Mouse (Mus musculus): ENCODE results near the gene Hip1. TPM values are rescaled to one million over a fixed set of nuclear protein-coding genes. Genes with fewer than 3 reads are reported as not detected.

Hip1 gene
- polyA plus RNA-seq, 1 experiment from 2014 or later, result 2.7 TPM

- H3K4me2 ChIP-seq (ENCODE audit: low read depth, low read length), result no peak overlapping the region
- no peaks in the 10 kb centered on the region for H3K36me3 ChIP-seq (replicated peaks; ENCODE audit: insufficient read depth, low read length)
- no peak overlapping the region for H3K9ac ChIP-seq (replicated peaks)
- H3K9me3 ChIP-seq (ENCODE audit: low read length), result no peaks in the 10 kb centered on the region
- no peak overlapping the region for H3K4me3 ChIP-seq (ENCODE audit: low read depth, low read length)
- 59% methylated on average over 3 of the region's 3 CpGs for WGBS (ENCODE audit: insufficient replicate concordance)
- DNase-seq (no peak), ATAC-seq (no peak)
- TF ChIP-seq CTCF (IDR thresholded peaks at IDR 0.05; ENCODE audit: low read depth), result peak; percentile 42
- no peak for TF ChIP-seq EP300 (IDR thresholded peaks at IDR 0.05; ENCODE audit: low read depth)
- H3K27ac ChIP-seq (ENCODE audit: low read depth), result no peak overlapping the region
- H3K27me3 ChIP-seq (ENCODE audit: insufficient read depth, low read length), result no peaks in the 10 kb centered on the region
- no peaks in the 10 kb centered on the region for H3K4me1 ChIP-seq (ENCODE audit: insufficient read depth)
Measured at GRCm38 (mm10) chr5:135529310-135529709, 15.6 kb downstream of the Hip1 start.

DNA sequence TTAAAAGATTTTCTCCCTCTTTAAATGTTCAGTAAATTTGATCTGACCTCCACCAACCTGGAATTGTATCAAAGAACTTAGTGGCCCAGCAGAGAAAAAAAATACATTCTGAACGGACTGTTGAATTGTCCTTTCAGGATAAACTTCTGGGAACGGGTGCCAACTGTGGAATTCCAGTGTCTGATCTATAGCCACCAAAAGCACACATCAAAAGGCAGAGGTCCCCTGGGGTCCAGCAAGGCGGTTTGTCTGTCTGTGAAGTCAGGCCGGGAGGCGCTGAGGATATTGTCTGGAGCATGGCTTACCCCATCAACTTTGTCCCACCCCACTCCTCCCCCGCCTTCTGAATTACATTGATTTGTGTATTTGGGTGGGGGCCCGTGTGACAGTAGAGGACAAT is 16.9 kb downstream of the Hip1 start:
- H3K4me2 ChIP-seq (ENCODE audit: low read depth, low read length), result no peak overlapping the region
- H3K9ac ChIP-seq (replicated peaks), result no peak overlapping the region
- no peak for DNase-seq
- no peaks in the 10 kb centered on the region for H3K27me3 ChIP-seq (ENCODE audit: insufficient read depth, low read length)
- WGBS (ENCODE audit: insufficient replicate concordance), result 68% methylated on average over 7 of the region's 7 CpGs
- H3K4me3 ChIP-seq (ENCODE audit: low read depth, low read length), result no peak overlapping the region
- no peaks in the 10 kb centered on the region for H3K36me3 ChIP-seq (replicated peaks; ENCODE audit: insufficient read depth, low read length)
- TF ChIP-seq EP300 (IDR thresholded peaks at IDR 0.05; ENCODE audit: low read depth) (no peak), CTCF (IDR thresholded peaks at IDR 0.05; ENCODE audit: low read depth) (no peak)
- no peak overlapping the region for H3K27ac ChIP-seq (ENCODE audit: low read depth)
- no peaks in the 10 kb centered on the region for H3K4me1 ChIP-seq (ENCODE audit: insufficient read depth)
- H3K9me3 ChIP-seq (ENCODE audit: low read length), result no peaks in the 10 kb centered on the region
- ATAC-seq, result no peak

DNA sequence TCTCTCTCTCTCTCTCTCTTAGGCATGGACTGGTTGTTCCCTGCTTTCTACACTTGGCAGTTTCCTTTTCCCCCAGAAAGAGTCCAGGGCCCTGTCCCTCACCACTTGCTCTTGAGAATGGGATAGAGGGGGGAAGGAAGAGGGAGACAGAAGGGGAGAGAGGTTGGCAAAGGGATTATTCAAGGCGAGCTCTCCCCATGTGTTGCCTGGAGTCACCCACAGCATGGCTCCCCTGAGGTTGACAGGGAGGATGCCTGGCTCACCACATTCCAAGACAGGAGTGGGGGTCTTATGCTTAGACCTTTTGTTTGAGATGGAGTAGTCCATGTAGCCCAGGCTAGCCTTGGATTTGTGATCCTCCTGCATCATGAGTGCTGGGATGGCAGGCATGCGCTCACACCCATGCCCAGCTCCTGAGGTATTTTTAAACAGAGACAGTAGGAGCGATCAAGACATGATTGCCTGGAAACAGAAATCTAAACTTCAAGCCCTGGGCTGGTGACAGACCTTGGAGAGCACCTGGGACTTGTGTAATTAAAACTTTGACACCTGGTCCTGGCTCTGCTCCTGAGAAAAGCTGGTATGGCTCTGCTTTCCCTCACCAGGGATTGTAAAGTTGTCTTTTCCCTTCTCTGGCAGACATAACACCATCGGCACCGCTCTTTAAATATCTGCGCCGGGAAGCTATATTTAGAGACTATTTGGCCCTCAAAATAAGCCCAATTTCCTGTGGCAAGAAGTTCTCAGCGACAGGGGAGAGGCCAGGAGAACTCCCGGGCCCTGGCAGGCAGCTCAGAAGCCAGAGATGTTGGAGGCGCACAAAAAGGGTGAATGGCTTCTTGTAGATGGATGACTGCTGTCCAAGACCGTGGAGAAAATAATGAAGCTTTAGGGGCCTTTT is 20.0 kb downstream of the Hip1 start:
- Histone ChIP-seq H3K36me3 (replicated peaks; ENCODE audit: insufficient read depth, low read length) (no peaks in the 10 kb centered on the region), H3K27ac (ENCODE audit: low read depth) (no peak overlapping the region), H3K4me1 (ENCODE audit: insufficient read depth) (no peaks in the 10 kb centered on the region), H3K9ac (replicated peaks) (no peak overlapping the region), H3K4me3 (ENCODE audit: low read depth, low read length) (no peak overlapping the region), H3K4me2 (ENCODE audit: low read depth, low read length) (no peak overlapping the region), H3K27me3 (ENCODE audit: insufficient read depth, low read length) (no peaks in the 10 kb centered on the region), H3K9me3 (ENCODE audit: low read length) (no peaks in the 10 kb centered on the region)
- DNase-seq, result no peak
- TF ChIP-seq EP300 (IDR thresholded peaks at IDR 0.05; ENCODE audit: low read depth), result no peak
- TF ChIP-seq CTCF (IDR thresholded peaks at IDR 0.05; ENCODE audit: low read depth), result no peak
- 29% methylated on average over 11 of the region's 11 CpGs for WGBS (ENCODE audit: insufficient replicate concordance)
- no peak for ATAC-seq

- Histone ChIP-seq H3K4me3 (ENCODE audit: low read depth, low read length) (no peak overlapping the region), H3K9ac (replicated peaks) (no peak overlapping the region)
- WGBS (ENCODE audit: insufficient replicate concordance), result 72% methylated on average over 2 of the region's 2 CpGs
Measured at GRCm38 (mm10) chr5:135524087-135524486, 20.8 kb downstream of the Hip1 start.

DNA sequence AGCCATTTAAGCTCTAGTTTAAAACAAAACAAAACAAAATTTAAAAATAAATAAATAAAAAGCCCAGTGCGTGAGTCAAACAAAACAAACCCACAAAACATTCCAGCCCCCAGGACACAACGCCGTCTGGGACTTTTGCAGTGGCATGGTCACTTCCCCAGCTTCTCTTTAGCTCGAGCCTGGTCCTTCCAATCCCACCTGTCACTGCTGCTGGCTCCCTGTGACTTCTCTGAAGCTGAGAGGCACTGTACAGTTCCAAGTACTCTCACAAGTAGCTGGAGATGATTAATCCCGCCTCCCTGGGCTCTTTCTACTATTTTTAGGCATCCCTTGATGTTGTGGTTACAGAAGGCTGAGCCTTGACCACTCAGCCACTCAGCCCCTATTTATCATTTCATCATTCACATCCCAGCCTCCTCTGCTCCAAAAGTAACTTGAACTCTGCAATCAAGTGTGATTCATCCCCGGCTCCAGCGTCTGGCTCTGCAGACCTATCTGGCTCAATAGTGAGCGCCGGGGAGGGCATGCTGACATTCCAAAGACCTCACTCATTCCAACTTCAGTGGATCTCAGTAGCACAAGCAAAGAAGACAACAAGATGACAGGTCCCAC is 22.7 kb downstream of the Hip1 start:
- 70% methylated on average over 9 of the region's 9 CpGs for WGBS (ENCODE audit: insufficient replicate concordance)
- ATAC-seq (no peak), DNase-seq (no peak)
- no peak overlapping the region for H3K9ac ChIP-seq (replicated peaks)
- TF ChIP-seq EP300 (IDR thresholded peaks at IDR 0.05; ENCODE audit: low read depth) (no peak), CTCF (IDR thresholded peaks at IDR 0.05; ENCODE audit: low read depth) (no peak)
- no peak overlapping the region for H3K4me3 ChIP-seq (ENCODE audit: low read depth, low read length)
- no peaks in the 10 kb centered on the region for H3K4me1 ChIP-seq (ENCODE audit: insufficient read depth)
- H3K27me3 ChIP-seq (ENCODE audit: insufficient read depth, low read length), result no peaks in the 10 kb centered on the region
- no peak overlapping the region for H3K4me2 ChIP-seq (ENCODE audit: low read depth, low read length)
- no peaks in the 10 kb centered on the region for H3K9me3 ChIP-seq (ENCODE audit: low read length)
- no peaks in the 10 kb centered on the region for H3K36me3 ChIP-seq (replicated peaks; ENCODE audit: insufficient read depth, low read length)
- H3K27ac ChIP-seq (ENCODE audit: low read depth), result no peak overlapping the region

More at GRCm38 (mm10) chr5:135524087-135524486, 20.8 kb downstream of the Hip1 start:
- no peak for DNase-seq
- Histone ChIP-seq H3K9me3 (ENCODE audit: low read length) (no peaks in the 10 kb centered on the region), H3K27ac (ENCODE audit: low read depth) (no peak overlapping the region), H3K27me3 (ENCODE audit: insufficient read depth, low read length) (no peaks in the 10 kb centered on the region), H3K4me2 (ENCODE audit: low read depth, low read length) (no peak overlapping the region), H3K4me1 (ENCODE audit: insufficient read depth) (no peaks in the 10 kb centered on the region), H3K36me3 (replicated peaks; ENCODE audit: insufficient read depth, low read length) (no peaks in the 10 kb centered on the region)
- no peak for ATAC-seq
- TF ChIP-seq EP300 (IDR thresholded peaks at IDR 0.05; ENCODE audit: low read depth), result no peak
- TF ChIP-seq CTCF (IDR thresholded peaks at IDR 0.05; ENCODE audit: low read depth), result no peak

GRCm38 (mm10) chr5:135517348-135517883 is 27.5 kb downstream of the Hip1 start:
- no peak for TF ChIP-seq EP300 (IDR thresholded peaks at IDR 0.05; ENCODE audit: low read depth)
- no peak for TF ChIP-seq CTCF (IDR thresholded peaks at IDR 0.05; ENCODE audit: low read depth)
- H3K27me3 ChIP-seq (ENCODE audit: insufficient read depth, low read length), result no peaks in the 10 kb centered on the region
- WGBS (ENCODE audit: insufficient replicate concordance), result 84% methylated on average over 5 of the region's 5 CpGs
- no peak overlapping the region for H3K9ac ChIP-seq (replicated peaks)
- DNase-seq, result no peak
- H3K4me2 ChIP-seq (ENCODE audit: low read depth, low read length), result no peak overlapping the region
- H3K4me1 ChIP-seq (ENCODE audit: insufficient read depth), result no peaks in the 10 kb centered on the region
- peaks cover 8% of the 10 kb centered on the region; the same call in 1 of the 2 replicates for H3K9me3 ChIP-seq (ENCODE audit: low read length)
- ATAC-seq, result no peak
- no peaks in the 10 kb centered on the region for H3K36me3 ChIP-seq (replicated peaks; ENCODE audit: insufficient read depth, low read length)
- H3K4me3 ChIP-seq (ENCODE audit: low read depth, low read length), result no peak overlapping the region
- H3K27ac ChIP-seq (ENCODE audit: low read depth), result no peak overlapping the region
